Mouse (Mus musculus): ENCODE results near the gene Hist1h2ab.
"Not testable (repeated sequence)": the region's sequence is repeated elsewhere in the genome, so short reads cannot be mapped to it uniquely, and the experiment has no call there.

Hist1h2ab gene

DNA sequence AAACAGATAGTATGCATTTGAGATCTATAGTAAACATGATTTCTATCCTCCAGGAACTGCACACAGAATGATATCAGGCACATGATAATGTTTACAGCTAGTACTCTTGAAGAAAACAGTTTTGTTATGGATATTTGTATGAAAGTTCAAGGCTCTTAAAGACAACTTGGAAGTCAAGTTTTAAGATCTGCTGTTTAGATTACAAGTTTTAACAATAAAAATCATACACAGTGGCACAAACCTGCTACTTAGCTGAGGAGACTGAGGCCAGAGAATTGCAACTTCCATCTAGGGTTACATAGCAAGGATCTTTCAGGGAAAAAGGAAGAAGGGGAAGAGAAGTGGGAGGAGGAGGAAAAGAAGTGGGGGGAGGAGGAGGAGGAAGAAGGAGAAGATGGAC is 4.1 kb downstream of the Hist1h2ab start:
- no peak for DNase-seq (ENCODE audit: low spot score)

GRCm38 (mm10) chr13:23756790-23757189 is 5.9 kb downstream of the Hist1h2ab start, which contains the start of gene Hist1h4b:
Hist1h4b (plus strand) TSS chr13:23757013.
- no peak for DNase-seq (ENCODE audit: low spot score)

- no peak for DNase-seq (ENCODE audit: low spot score)
Observed at GRCm38 (mm10) chr13:23757211-23757773, 6.4 kb downstream of the Hist1h2ab start.

DNA sequence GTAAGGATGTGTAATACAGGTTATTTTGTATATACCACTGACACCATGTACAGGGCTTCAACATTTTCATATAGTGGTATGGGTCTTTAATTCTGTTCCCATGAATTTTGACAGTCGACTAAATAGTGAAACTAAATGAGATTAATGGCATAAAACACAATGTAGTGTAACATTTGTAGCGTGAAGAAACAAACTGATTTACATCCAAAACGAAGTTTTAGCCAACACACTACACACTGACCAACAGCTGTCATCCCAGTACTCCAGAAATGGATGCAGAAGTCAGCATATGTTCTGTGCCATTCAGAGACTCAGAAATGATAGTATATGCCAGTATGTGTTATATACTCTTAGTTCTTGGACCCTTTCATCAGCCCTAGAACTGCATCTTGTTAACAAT is 7.0 kb downstream of the Hist1h2ab start:
- DNase-seq (ENCODE audit: low spot score): no peak

GRCm38 (mm10) chr13:23759251-23759771 is 8.4 kb downstream of the Hist1h2ab start:
- no peak for DNase-seq (ENCODE audit: low spot score)

DNA sequence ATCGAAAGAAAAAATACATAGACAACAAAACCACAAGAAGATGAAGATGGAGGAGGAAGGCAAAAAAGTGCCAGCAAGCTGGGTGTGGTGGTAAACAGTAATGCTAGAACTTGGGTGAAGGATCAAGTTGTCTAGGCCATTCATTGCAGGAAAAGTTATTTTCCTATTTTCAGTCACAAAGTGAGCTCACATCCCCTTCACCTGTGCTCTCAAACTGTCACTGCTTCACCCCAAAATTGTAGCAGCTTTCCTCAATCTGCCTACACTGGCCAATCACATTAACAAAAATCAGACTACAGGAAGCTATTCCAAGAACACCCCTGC is 9.0 kb downstream of the Hist1h2ab start:
- DNase-seq (ENCODE audit: low spot score): no peak

- DNase-seq (ENCODE audit: low spot score): no peak
Observed at GRCm38 (mm10) chr13:23760240-23760971, 9.5 kb downstream of the Hist1h2ab start.

DNA sequence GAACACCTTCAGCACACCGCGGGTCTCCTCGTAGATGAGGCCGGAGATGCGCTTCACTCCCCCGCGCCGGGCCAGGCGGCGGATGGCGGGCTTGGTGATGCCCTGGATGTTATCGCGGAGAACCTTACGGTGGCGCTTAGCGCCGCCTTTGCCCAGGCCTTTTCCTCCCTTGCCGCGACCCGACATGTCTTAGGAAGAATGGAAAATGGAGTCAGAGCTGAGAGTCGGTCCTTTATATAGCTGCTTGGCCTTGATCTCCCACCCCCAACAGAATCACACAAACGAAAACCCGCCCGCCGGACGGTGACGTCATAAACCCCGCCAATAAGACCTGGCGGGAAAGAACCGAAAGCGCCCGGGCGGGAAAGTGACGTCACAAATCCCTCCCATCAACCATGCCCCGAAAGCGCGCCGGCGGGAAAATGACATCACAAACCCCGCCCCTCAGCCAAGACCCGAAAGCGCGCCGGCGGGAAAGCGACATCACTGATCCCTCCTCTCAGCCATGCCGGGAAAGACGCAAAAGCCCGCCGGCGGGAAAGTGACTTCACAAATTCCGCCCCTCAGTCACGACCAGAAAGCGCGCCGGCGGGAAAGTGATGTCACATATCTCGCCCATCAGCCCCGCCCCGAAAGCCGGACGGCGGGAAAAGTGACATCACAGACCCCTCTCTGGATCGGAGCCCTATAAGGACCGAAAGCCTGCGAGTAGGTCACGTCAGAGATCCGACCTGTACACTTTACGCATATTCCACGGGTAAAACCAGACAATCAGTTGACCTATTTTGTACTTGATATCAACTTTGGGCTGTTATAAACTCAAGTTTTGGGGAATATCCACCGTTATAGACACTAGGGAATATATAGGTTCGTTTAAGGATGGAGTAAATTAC is 10.3 kb downstream of the Hist1h2ab start, which contains the start of gene Hist1h4a:
Gene Hist1h4a, minus strand, starts transcription at position 259 of the 893 bp plus-strand sequence.
- peak; percentile 93 for DNase-seq (ENCODE audit: low spot score)

DNA sequence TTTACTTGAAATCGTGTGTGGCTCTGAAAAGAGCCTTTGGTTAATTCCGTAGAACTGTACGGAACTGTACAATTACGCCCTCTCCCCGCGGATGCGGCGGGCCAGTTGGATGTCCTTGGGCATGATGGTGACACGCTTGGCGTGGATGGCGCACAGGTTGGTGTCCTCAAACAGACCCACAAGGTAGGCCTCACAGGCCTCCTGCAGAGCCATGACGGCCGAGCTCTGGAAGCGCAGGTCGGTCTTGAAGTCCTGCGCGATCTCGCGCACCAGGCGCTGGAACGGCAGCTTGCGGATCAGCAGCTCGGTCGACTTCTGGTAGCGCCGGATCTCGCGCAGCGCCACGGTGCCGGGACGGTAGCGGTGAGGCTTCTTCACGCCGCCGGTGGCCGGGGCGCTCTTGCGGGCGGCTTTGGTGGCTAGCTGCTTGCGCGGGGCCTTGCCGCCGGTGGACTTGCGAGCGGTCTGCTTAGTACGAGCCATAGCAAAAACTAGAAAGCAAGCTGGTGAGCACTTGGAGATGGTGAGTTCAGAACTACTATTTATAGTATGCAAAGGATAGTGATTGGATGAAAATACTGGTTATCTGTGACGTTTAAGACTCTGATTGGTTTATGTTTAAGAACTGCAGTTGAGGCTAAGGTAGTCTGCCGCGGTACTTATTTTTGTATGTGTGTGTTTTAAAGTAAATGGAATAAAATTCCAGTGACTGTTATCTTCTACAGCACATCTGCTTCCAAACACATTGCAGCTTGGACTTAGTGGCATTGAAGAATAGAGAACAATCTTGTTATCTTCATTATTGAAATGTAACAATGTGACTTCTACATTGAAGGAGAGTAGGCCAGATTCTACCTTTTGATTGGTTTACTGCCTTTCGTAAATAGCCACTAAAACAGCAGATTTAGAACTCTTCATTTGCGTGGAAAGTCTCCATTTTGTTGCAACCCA is 11.2 kb downstream of the Hist1h2ab start, which contains the start of gene Hist1h3a:
Gene Hist1h3a, minus strand, starts transcription at position 516 of the 951 bp plus-strand sequence.
- DNase-seq (ENCODE audit: low spot score): not testable (repeated sequence)

GRCm38 (mm10) chr13:23763242-23763585 is 12.3 kb downstream of the Hist1h2ab start:
- no peak for DNase-seq (ENCODE audit: low spot score)

GRCm38 (mm10) chr13:23763586-23764323 is 12.8 kb downstream of the Hist1h2ab start, which contains the start of gene Hist1h1a:
Hist1h1a (plus strand) TSS chr13:23763666.
- DNase-seq (ENCODE audit: low spot score): peak; percentile 62

DNA sequence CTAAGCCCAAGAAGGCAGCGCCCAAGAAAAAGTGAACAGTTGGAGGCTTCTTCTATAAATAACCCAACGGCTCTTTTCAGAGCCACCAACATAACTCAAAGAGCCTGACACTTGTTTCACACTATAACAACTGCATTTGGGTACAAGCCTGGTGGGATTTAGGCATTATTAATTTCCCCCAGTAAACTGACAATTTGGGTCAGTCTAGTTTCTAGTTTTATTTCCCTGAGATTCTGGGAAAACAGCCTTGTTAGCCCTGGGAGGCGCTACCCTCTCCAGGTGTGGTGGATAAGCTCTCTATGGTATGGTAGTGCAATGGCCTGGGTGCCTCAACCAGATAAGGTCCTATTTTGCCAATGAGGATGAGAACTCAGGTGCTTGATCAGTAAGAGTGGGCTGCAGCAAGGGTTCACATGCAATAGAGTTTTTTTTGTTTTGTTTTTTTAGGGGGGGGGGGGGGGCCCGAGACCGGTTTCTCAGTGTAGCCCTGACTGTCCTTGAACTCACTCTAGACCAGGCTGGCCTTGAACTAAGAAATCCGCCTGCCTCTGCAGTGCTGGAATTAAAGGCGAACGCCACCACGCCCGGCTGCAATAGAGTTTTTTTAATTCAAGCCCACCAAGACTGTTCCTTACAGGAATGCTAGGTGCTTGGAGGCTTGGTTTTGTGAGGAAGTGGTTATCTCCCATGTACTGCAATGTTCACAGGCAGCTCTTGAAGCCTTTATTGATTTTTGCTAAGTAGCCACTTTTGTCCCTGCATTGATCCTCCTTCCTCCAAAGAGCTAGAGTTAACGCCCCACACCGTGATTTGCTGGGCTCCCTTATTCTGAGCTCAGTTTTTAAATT is 13.6 kb downstream of the Hist1h2ab start:
- no peak for DNase-seq (ENCODE audit: low spot score)

GRCm38 (mm10) chr13:23765172-23765513 is 14.2 kb downstream of the Hist1h2ab start:
- no peak for DNase-seq (ENCODE audit: low spot score)

DNA sequence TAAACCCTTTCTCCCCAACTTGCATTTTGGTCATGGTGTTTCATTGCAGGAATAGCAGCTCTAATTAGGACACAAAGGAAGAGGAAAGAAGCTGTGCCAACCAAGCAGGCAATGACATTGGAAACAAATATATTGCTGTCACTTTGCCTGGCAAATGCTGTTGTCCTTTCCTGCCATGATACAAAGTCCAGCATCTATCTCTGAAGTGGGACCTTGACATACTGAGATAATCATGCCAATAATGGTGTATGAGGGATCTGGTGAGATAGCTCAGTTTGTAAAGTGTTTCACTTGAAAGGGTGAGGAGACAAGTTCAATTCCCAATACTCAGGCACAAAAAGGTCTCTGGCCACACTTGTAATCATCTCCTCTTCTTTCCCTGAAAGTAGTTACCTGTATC is 15.8 kb downstream of the Hist1h2ab start:
- no peak for DNase-seq (ENCODE audit: low spot score)

- DNase-seq (ENCODE audit: low spot score): no peak
Observed at GRCm38 (mm10) chr13:23768834-23769397, 18.0 kb downstream of the Hist1h2ab start.

DNA sequence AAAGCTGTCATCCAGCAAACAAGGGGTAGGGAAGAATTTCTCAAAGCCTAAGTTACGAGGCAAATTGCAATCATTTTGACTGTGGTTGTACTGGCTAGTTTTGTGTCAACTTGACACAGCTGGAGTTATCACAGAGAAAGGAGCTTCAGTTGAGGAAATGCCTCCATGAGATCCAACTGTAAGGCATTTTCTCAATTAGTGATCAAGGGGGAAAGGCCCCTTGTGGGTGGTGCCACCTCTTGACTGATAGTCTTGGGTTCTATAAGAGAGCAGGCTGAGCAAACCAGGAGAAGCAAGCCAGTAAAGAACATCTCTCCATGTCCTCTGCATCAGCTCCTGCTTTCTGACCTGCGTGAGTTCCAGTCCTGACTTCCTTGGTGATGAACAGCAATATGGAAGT is 18.7 kb downstream of the Hist1h2ab start, which contains the start of gene Trim38:
Gene Trim38, plus strand, starts transcription at position 301 of the 400 bp plus-strand sequence.
- DNase-seq (ENCODE audit: low spot score): not testable (repeated sequence)

DNA sequence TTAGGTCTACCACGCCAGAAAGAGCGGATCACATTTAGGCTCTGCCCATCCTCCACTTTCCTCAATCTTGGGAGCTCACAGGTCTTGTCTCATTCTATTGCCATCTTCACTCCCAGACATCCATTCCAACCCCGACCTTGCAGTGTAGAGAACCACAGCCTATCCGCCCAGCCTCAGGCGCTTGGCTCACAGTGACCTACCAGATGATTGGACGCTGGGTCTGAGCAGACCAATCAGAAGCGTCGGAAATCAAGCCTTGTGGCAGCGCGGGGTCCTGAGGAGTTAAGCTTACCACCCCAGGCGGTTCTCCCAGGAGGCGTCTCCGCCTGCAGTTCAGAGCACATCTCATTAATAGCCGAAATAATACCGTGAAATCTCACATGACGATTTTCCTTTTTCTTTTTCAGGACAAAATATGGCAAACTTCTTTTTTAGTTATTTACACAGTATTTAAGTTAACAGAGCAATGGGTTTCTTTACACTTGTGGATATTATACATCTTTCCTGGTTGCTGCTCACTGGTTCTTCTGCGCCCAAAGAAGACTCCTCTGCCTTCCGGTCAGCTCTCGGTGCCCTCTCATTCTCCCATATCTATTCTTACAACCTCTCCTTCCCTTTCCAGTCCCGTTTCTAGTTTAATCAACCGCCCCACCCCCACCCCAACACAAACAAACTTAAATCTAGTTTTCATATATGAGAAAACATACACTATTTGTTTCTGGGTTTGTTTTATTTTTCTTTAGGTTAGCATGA is 21.8 kb downstream of the Hist1h2ab start:
- no peak for DNase-seq (ENCODE audit: low spot score)

DNA sequence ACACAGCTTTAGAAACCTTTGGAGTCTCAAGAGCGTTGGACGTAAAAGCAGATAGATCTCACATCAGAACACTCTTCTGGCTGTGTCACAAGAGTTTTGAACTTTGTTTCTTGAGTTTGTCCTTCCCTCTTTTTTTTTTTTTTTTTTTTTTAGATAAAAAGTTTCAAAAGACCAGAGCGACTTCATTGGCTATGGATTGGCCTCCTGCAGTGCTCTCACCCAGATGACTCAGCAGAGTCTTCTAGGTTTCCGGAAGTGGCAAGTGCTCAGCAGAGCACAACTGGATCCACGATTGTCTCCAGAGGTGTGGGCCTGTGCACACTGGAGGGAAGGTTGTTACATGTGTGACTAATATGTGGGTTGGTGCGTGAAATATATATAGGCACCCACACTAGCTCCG is 27.4 kb downstream of the Hist1h2ab start:
- DNase-seq (ENCODE audit: low spot score): no peak

- DNase-seq (ENCODE audit: low spot score): no peak
Observed at GRCm38 (mm10) chr13:23779025-23779424, 28.1 kb downstream of the Hist1h2ab start.
